Mouse (Mus musculus) bone marrow macrophage, adult 2 months (primary cell): ENCODE data around the gene Gsn.

Source experiments
- CTCF ChIP-seq: IDR thresholded peaks from 2 replicates; pipeline ENCODE4 v1.5.1; 2012; ENCODE audit warnings: low read depth, mild to moderate bottlenecking, low read length, moderate library complexity
- POLR2A ChIP-seq: IDR thresholded peaks from 2 replicates; pipeline ENCODE4 v1.6.1; 2012; ENCODE audit warnings: mild to moderate bottlenecking, low read depth, low read length, borderline replicate concordance

DNA sequence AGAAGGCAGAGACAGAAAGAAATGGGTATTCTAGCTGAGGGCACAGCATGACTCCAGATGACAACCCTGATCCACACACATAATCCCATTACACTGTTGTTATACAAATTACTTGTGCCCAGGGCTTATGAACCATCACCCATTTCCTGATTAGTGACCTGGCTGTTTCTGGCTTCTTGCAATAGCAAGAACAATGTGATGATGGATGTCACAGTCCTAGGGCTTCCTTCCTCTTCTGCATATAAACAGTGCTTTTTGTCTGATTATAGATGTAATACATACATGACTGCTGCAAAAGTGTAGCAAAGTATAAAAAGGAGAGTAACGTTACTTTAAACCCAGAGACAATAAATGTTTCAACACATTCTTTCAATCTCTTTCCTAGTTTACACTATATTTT, 70.8 kb downstream of the Gsn start:
- TF ChIP-seq CTCF (no peak), POLR2A (no peak)
